Mouse (Mus musculus): ENCODE measurements around the gene Apol9b. TPM values are rescaled to one million over a fixed set of nuclear protein-coding genes. Genes with fewer than 3 reads are reported as not detected.
"Not testable (repeated sequence)": the region's sequence is repeated elsewhere in the genome, so short reads cannot be mapped to it uniquely, and the experiment has no call there.

The Apol9b gene
- polyA plus RNA-seq (2015; fragmentation: Nextera tagmentation; extraction: Ambion mirVana), result 0.13 and 0.41 TPM in 2 replicates

- not testable (repeated sequence) for H3K36me3 ChIP-seq; H3K9ac ChIP-seq; H3K4me3 ChIP-seq (replicated peaks); H3K27ac ChIP-seq (replicated peaks); ATAC-seq (ENCODE audit: insufficient number of reproducible peaks, low FRiP score, low TSS enrichment, low read depth); H3K4me1 ChIP-seq; H3K4me2 ChIP-seq (replicated peaks); H3K9me3 ChIP-seq (replicated peaks); H3K27me3 ChIP-seq
- WGBS, result 50% methylated on average over 1 of the region's 4 CpGs
Measured at GRCm38 (mm10) chr15:77728739-77729138, at the start of gene Apol9b. Apol9b (plus strand) TSS chr15:77729039.

DNA sequence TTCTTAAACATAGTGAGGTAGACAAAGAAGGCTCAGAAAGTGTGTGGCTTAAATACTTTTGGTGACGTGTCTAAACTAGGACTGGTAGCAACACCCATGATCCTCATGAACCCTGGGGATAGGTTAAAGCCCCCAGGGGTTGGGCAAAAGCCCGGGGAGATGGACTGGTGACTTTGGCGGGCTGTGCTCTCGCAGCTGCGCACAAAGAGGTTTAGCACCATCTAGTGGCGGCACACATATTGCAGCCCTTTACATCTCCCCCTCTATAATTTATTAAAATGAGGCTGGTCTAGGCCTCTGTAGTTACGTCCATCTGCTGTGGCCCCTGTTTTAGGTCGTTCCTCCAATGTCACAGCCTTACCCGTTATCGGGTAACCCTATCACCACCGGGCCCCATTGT, 44.9 kb upstream of the Apol9b start:
- 15% methylated on average over 11 of the region's 11 CpGs for WGBS
- H3K27ac ChIP-seq (replicated peaks); H3K36me3 ChIP-seq; H3K27me3 ChIP-seq; H3K9me3 ChIP-seq (replicated peaks); H3K9ac ChIP-seq; H3K4me1 ChIP-seq; ATAC-seq (ENCODE audit: insufficient number of reproducible peaks, low FRiP score, low TSS enrichment, low read depth); H3K4me2 ChIP-seq (replicated peaks); H3K4me3 ChIP-seq (replicated peaks): not testable (repeated sequence)

- 7% methylated on average over 19 of the region's 20 CpGs for WGBS
- Histone ChIP-seq H3K4me2 (replicated peaks) (peak overlapping the region; percentile 50), H3K4me3 (replicated peaks) (peak overlapping the region; percentile 23)
- not testable (repeated sequence) for H3K9ac ChIP-seq; ATAC-seq (ENCODE audit: insufficient number of reproducible peaks, low FRiP score, low TSS enrichment, low read depth); H3K27me3 ChIP-seq; H3K27ac ChIP-seq (replicated peaks); H3K36me3 ChIP-seq; H3K4me1 ChIP-seq; H3K9me3 ChIP-seq (replicated peaks)
Measured at GRCm38 (mm10) chr15:77691532-77692311, 37.1 kb upstream of the Apol9b start.

GRCm38 (mm10) chr15:77694687-77695295, 34.0 kb upstream of the Apol9b start:
- not testable (repeated sequence) for ATAC-seq (ENCODE audit: insufficient number of reproducible peaks, low FRiP score, low TSS enrichment, low read depth); H3K27ac ChIP-seq (replicated peaks); H3K27me3 ChIP-seq; H3K9me3 ChIP-seq (replicated peaks); H3K9ac ChIP-seq; H3K36me3 ChIP-seq; H3K4me2 ChIP-seq (replicated peaks); H3K4me1 ChIP-seq; H3K4me3 ChIP-seq (replicated peaks)
- WGBS, result 40% methylated on average over 12 of the region's 15 CpGs

DNA sequence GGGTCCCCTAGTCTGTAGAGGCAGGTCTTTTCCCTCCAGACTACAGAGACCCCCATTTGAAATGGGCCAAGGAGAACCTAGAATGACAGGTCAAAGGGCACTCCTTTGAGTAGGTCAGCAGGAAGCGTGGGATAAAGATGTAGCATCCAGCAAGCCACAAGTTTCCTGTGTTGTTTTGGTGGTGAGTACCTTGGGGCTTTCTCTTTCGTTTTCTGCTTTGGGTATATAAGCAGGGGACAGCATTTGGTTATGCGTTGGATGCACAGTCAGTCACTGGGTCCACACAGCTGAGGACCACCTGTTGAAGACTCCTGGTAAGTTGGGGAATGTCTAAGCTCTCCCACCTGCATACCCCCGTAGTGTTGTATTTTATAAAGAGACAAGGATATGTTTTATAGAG, 30.2 kb upstream of the Apol9b start, which contains the start of gene Apol7e:
Gene Apol7e, plus strand, starts transcription at position 202 of the 400 bp plus-strand sequence.
- H3K27ac ChIP-seq (replicated peaks); H3K9ac ChIP-seq; H3K27me3 ChIP-seq; ATAC-seq (ENCODE audit: insufficient number of reproducible peaks, low FRiP score, low TSS enrichment, low read depth); H3K4me2 ChIP-seq (replicated peaks); H3K9me3 ChIP-seq (replicated peaks); H3K4me1 ChIP-seq; H3K36me3 ChIP-seq; H3K4me3 ChIP-seq (replicated peaks): not testable (repeated sequence)
- WGBS, result 76% methylated on average over 4 of the region's 4 CpGs

DNA sequence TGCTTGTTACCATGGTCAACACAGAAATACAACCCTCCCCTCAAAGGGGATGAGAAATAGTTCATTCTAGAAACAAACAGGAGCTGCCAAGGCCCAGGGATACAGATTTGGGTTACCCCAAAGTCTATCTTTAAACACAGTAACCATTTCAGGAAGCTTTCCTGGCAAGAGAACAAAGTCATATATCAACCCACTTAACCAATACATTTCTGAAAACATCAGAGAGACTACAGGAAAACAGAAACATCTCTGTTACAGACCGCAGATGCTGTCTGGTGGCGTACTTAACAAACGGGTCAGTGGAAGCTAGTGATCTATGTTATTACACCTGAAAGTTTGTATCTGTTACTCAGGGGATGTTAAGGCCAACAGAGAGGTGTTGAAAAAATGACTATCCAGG, 23.5 kb upstream of the Apol9b start:
- not testable (repeated sequence) for H3K27me3 ChIP-seq; H3K9ac ChIP-seq; H3K4me1 ChIP-seq; H3K4me2 ChIP-seq (replicated peaks); H3K27ac ChIP-seq (replicated peaks); H3K36me3 ChIP-seq; H3K9me3 ChIP-seq (replicated peaks); ATAC-seq (ENCODE audit: insufficient number of reproducible peaks, low FRiP score, low TSS enrichment, low read depth); H3K4me3 ChIP-seq (replicated peaks)
- 69% methylated on average over 3 of the region's 3 CpGs for WGBS

DNA sequence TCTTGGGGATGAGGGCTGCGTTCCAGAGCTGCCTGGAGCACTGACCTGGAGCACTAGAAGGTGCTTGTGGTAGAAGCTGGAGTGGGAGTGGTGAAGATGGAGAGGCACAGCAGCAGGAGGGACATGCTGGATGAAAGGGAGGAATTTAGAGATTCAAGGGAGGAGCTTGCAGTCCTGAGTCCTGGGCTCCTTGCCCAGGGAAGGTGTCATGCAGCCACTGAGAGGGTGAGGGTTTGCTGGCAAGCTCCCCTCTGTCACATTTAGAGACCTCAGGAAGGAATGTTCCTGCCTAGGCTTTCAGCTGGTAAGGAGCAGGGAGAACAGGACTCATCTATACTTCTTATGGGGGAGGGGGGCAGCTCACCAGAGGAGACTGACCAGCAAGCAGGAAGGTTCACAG, 19.9 kb upstream of the Apol9b start:
- H3K9me3 ChIP-seq (replicated peaks); H3K4me3 ChIP-seq (replicated peaks); H3K36me3 ChIP-seq; H3K27ac ChIP-seq (replicated peaks); H3K4me1 ChIP-seq; H3K27me3 ChIP-seq; H3K4me2 ChIP-seq (replicated peaks); ATAC-seq (ENCODE audit: insufficient number of reproducible peaks, low FRiP score, low TSS enrichment, low read depth); H3K9ac ChIP-seq: not testable (repeated sequence)
- 63% methylated on average over 1 of the region's 1 CpGs for WGBS

- not testable (repeated sequence) for H3K9ac ChIP-seq; H3K4me3 ChIP-seq (replicated peaks); H3K27me3 ChIP-seq; H3K4me2 ChIP-seq (replicated peaks); ATAC-seq (ENCODE audit: insufficient number of reproducible peaks, low FRiP score, low TSS enrichment, low read depth); H3K9me3 ChIP-seq (replicated peaks); H3K27ac ChIP-seq (replicated peaks); H3K36me3 ChIP-seq; H3K4me1 ChIP-seq
- 77% methylated on average over 5 of the region's 6 CpGs for WGBS
Measured at GRCm38 (mm10) chr15:77718240-77718639, 10.6 kb upstream of the Apol9b start.

DNA sequence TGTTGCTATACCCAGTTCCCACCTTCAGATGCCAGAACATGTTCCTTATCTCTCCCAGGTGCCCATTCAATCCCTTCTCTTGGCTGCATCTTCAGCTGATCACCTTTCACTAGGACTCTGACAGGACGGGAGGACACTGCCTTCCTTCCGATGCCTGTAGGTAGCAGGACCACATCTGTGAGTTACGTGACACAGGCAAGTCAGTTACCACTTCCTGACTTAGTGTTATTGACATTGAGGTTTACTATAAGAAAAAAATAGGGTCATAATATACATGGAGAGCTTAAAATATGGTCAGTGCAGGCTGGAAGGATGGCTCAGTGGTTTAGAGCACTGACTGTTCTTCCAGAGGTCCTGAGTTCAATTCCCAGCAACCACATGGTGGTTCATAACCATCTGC, 7.3 kb upstream of the Apol9b start:
- not testable (repeated sequence) for H3K4me2 ChIP-seq (replicated peaks); H3K36me3 ChIP-seq; H3K27ac ChIP-seq (replicated peaks); H3K9ac ChIP-seq; H3K27me3 ChIP-seq; ATAC-seq (ENCODE audit: insufficient number of reproducible peaks, low FRiP score, low TSS enrichment, low read depth); H3K4me3 ChIP-seq (replicated peaks); H3K4me1 ChIP-seq; H3K9me3 ChIP-seq (replicated peaks)
- no CpG with 5 or more reads among the region's 3 CpGs for WGBS

- not testable (repeated sequence) for H3K27me3 ChIP-seq; ATAC-seq (ENCODE audit: insufficient number of reproducible peaks, low FRiP score, low TSS enrichment, low read depth); H3K4me2 ChIP-seq (replicated peaks); H3K36me3 ChIP-seq; H3K27ac ChIP-seq (replicated peaks); H3K4me1 ChIP-seq; H3K4me3 ChIP-seq (replicated peaks); H3K9ac ChIP-seq; H3K9me3 ChIP-seq (replicated peaks)
- WGBS, result 15% methylated on average over 3 of the region's 10 CpGs
Measured at GRCm38 (mm10) chr15:77724208-77724911, 4.5 kb upstream of the Apol9b start.

- not testable (repeated sequence) for H3K36me3 ChIP-seq
Measured at GRCm38 (mm10) chr15:77725393-77726020, 3.3 kb upstream of the Apol9b start.

More at GRCm38 (mm10) chr15:77725393-77726020, 3.3 kb upstream of the Apol9b start:
- H3K4me3 ChIP-seq (replicated peaks); H3K27ac ChIP-seq (replicated peaks); H3K27me3 ChIP-seq; H3K4me2 ChIP-seq (replicated peaks); ATAC-seq (ENCODE audit: insufficient number of reproducible peaks, low FRiP score, low TSS enrichment, low read depth); H3K9me3 ChIP-seq (replicated peaks); H3K4me1 ChIP-seq; H3K9ac ChIP-seq: not testable (repeated sequence)
- 69% methylated on average over 6 of the region's 6 CpGs for WGBS

Measured in embryonic facial prominence, embryonic 15.5 days (tissue).